In genomic region chr11:113622028-113622427, GRCm38 (mm10) we compare ENCODE assay signal across 31 mouse cellular contexts. TPM values are rescaled to one million over a fixed set of nuclear protein-coding genes. Genes with fewer than 3 reads are reported as not detected.
DNase-seq lines count a peak whose midpoint lies in the region; ATAC-seq and TF ChIP-seq lines count a peak whose summit lies in the region.
"Had no signal": no experiment of that assay in that cellular context is flagged by ENCODE, and none has a peak within 500 bp of the region (broad histone marks: within the 10 kb centered on the region; RNA-seq: fewer than 3 reads in every experiment).

No protein-coding gene starts in this region.

- 78% methylated on average over 4 of the region's 4 CpGs for WGBS in forebrain, embryonic 15.5 days
- 69% methylated on average over 4 of the region's 4 CpGs for WGBS in forebrain, postnatal 0 days
- WGBS in hindbrain, postnatal 0 days, result 61% methylated on average over 4 of the region's 4 CpGs
- WGBS in hindbrain, embryonic 10.5 days, result 88% methylated on average over 4 of the region's 4 CpGs
- WGBS in neural tube, embryonic 13.5 days, result 82% methylated on average over 4 of the region's 4 CpGs
- WGBS in neural tube, embryonic 15.5 days, result 87% methylated on average over 4 of the region's 4 CpGs

- no peak for TF ChIP-seq CTCF in forebrain, postnatal 0 days (IDR thresholded peaks at IDR 0.05; ENCODE audit: low read depth)
- TF ChIP-seq CTCF in hindbrain, postnatal 0 days (IDR thresholded peaks at IDR 0.05; ENCODE audit: low read depth), result no peak

- no peak for ATAC-seq in forebrain, embryonic 15.5 days (replicated peaks)
- no peak for ATAC-seq in forebrain, postnatal 0 days
- no peak for ATAC-seq in hindbrain, postnatal 0 days
- no peak for ATAC-seq in neural tube, embryonic 13.5 days (ENCODE audit: low read depth)
- ATAC-seq in neural tube, embryonic 15.5 days (ENCODE audit: low FRiP score), result no peak
- ATAC-seq: intestine, embryonic 15.5 days; Patski had no signal

- H3K9ac ChIP-seq in forebrain, embryonic 15.5 days (replicated peaks), result no peak overlapping the region
- no peak overlapping the region for H3K9ac ChIP-seq in forebrain, postnatal 0 days
- H3K9ac ChIP-seq in hindbrain, postnatal 0 days (replicated peaks; ENCODE audit: low read length), result no peak overlapping the region
- no peak overlapping the region for H3K9ac ChIP-seq in neural tube, embryonic 13.5 days
- no peak overlapping the region for H3K9ac ChIP-seq in neural tube, embryonic 15.5 days (replicated peaks)
- H3K9ac ChIP-seq: embryonic facial prominence, embryonic 13.5 days; hindbrain, embryonic 15.5 days; intestine, embryonic 15.5 days had no signal

- H3K9me3 ChIP-seq in forebrain, embryonic 15.5 days, result no peaks in the 10 kb centered on the region
- no peaks in the 10 kb centered on the region for H3K9me3 ChIP-seq in forebrain, postnatal 0 days (ENCODE audit: low read length)
- no peaks in the 10 kb centered on the region for H3K9me3 ChIP-seq in hindbrain, postnatal 0 days (ENCODE audit: low read length)
- no peaks in the 10 kb centered on the region for H3K9me3 ChIP-seq in hindbrain, embryonic 10.5 days
- H3K9me3 ChIP-seq in neural tube, embryonic 13.5 days, result no peaks in the 10 kb centered on the region
- H3K9me3 ChIP-seq in neural tube, embryonic 15.5 days (replicated peaks), result no peaks in the 10 kb centered on the region
- H3K9me3 ChIP-seq: embryonic facial prominence, embryonic 10.5 days; embryonic facial prominence, embryonic 13.5 days; hindbrain, embryonic 15.5 days; intestine, embryonic 15.5 days had no signal

- no peak overlapping the region for H3K27ac ChIP-seq in forebrain, embryonic 15.5 days (replicated peaks)
- no peak overlapping the region for H3K27ac ChIP-seq in forebrain, postnatal 0 days (ENCODE audit: low read depth, low read length)
- H3K27ac ChIP-seq in hindbrain, postnatal 0 days, result no peak overlapping the region
- H3K27ac ChIP-seq in hindbrain, embryonic 10.5 days, result no peak overlapping the region
- no peak overlapping the region for H3K27ac ChIP-seq in neural tube, embryonic 13.5 days (replicated peaks)
- H3K27ac ChIP-seq in neural tube, embryonic 15.5 days (replicated peaks), result no peak overlapping the region
- H3K27ac ChIP-seq: embryonic facial prominence, embryonic 10.5 days; embryonic facial prominence, embryonic 13.5 days; gastrocnemius, adult 2 months; hindbrain, embryonic 15.5 days; intestine, embryonic 15.5 days had no signal

- peaks cover 10% of the 10 kb centered on the region for H3K36me3 ChIP-seq in forebrain, embryonic 15.5 days
- 0 out of 2 replicates have a peak, but pooled peaks cover 6% of the 10 kb centered on the region for H3K36me3 ChIP-seq in forebrain, postnatal 0 days (ENCODE audit: insufficient read depth)
- no peaks in the 10 kb centered on the region; the same call in 1 of the 2 replicates for H3K36me3 ChIP-seq in hindbrain, postnatal 0 days (ENCODE audit: insufficient read depth, low read length)
- H3K36me3 ChIP-seq in hindbrain, embryonic 10.5 days, result peaks cover 21% of the 10 kb centered on the region
- peaks cover 16% of the 10 kb centered on the region for H3K36me3 ChIP-seq in neural tube, embryonic 13.5 days
- H3K36me3 ChIP-seq in neural tube, embryonic 15.5 days, result peaks cover 10% of the 10 kb centered on the region; the same call in 1 of the 2 replicates
- H3K36me3 ChIP-seq: embryonic facial prominence, embryonic 13.5 days; G1E; intestine, embryonic 15.5 days had no signal

- peak overlapping the region; percentile 98 for H3K4me2 ChIP-seq in forebrain, embryonic 15.5 days (replicated peaks)
- no peak overlapping the region for H3K4me2 ChIP-seq in forebrain, postnatal 0 days (ENCODE audit: low read depth)
- H3K4me2 ChIP-seq in hindbrain, postnatal 0 days (ENCODE audit: low read depth, low read length), result peak overlapping the region; percentile 74
- peak overlapping the region; percentile 11; the same call in 1 of the 2 replicates for H3K4me2 ChIP-seq in neural tube, embryonic 13.5 days
- H3K4me2 ChIP-seq in neural tube, embryonic 15.5 days, result no peak overlapping the region
- H3K4me2 ChIP-seq: embryonic facial prominence, embryonic 13.5 days; heart, embryonic 11.5 days; intestine, embryonic 15.5 days had no signal

- no peaks in the 10 kb centered on the region for H3K27me3 ChIP-seq in forebrain, embryonic 15.5 days
- no peaks in the 10 kb centered on the region; the same call in 1 of the 2 replicates for H3K27me3 ChIP-seq in forebrain, postnatal 0 days (ENCODE audit: insufficient read depth, low read length)
- H3K27me3 ChIP-seq in hindbrain, postnatal 0 days (ENCODE audit: insufficient read depth, low read length), result no peaks in the 10 kb centered on the region
- peaks cover 45% of the 10 kb centered on the region for H3K27me3 ChIP-seq in hindbrain, embryonic 10.5 days (ENCODE audit: insufficient read depth, poor library complexity, severe bottlenecking)
- H3K27me3 ChIP-seq in neural tube, embryonic 13.5 days, result peaks cover 25% of the 10 kb centered on the region
- H3K27me3 ChIP-seq in neural tube, embryonic 15.5 days (replicated peaks), result 0 out of 2 replicates have a peak, but pooled peaks cover 18% of the 10 kb centered on the region
- H3K27me3 ChIP-seq: CH12.LX; hindbrain, embryonic 15.5 days; Patski had no signal

- DNase-seq in cerebellum, postnatal 14 days, result peak; percentile 52 to 59
- DNase-seq in cerebellum, adult 18-20 months, result no peak
- DNase-seq in forebrain, postnatal 0 days, result no peak
- DNase-seq in hindbrain, postnatal 0 days (ENCODE audit: low spot score), result peak; percentile 40
- no peak for DNase-seq in hindbrain, embryonic 10.5 days (ENCODE audit: low spot score)
- DNase-seq: adrenal gland, postnatal 10 days; adrenal gland, postnatal 36 days; B cell, adult 2 months; cerebellum, adult 2 months; cerebellum, adult 9-11 months; embryo, embryonic 11 days; gastrocnemius, adult 2 months; gastrocnemius, postnatal 14 days; heart, adult 11 months; kidney, adult 11 months; kidney, adult 8-10 months had no signal

- peak overlapping the region; percentile 77; the same call in 1 of the 2 replicates for H3K4me3 ChIP-seq in forebrain, embryonic 15.5 days
- no peak overlapping the region for H3K4me3 ChIP-seq in forebrain, postnatal 0 days (ENCODE audit: low read depth, low read length)
- H3K4me3 ChIP-seq in hindbrain, postnatal 0 days (ENCODE audit: low read length), result no peak overlapping the region
- no peak overlapping the region for H3K4me3 ChIP-seq in hindbrain, embryonic 10.5 days
- no peak overlapping the region for H3K4me3 ChIP-seq in neural tube, embryonic 13.5 days
- H3K4me3 ChIP-seq in neural tube, embryonic 15.5 days (replicated peaks), result no peak overlapping the region
- H3K4me3 ChIP-seq: embryonic facial prominence, embryonic 10.5 days; embryonic facial prominence, embryonic 13.5 days; erythroblast, embryonic 14.5 days; gastrocnemius, adult 2 months; hindbrain, embryonic 15.5 days; intestine, embryonic 15.5 days had no signal

- H3K4me1 ChIP-seq in forebrain, embryonic 15.5 days, result peaks cover 43% of the 10 kb centered on the region
- H3K4me1 ChIP-seq in forebrain, postnatal 0 days (ENCODE audit: insufficient read depth), result peaks cover 5% of the 10 kb centered on the region; the same call in 1 of the 2 replicates
- H3K4me1 ChIP-seq in hindbrain, postnatal 0 days (ENCODE audit: insufficient read depth, low read length), result peaks cover 8% of the 10 kb centered on the region
- peaks cover 52% of the 10 kb centered on the region for H3K4me1 ChIP-seq in hindbrain, embryonic 10.5 days (replicated peaks)
- peaks cover 45% of the 10 kb centered on the region for H3K4me1 ChIP-seq in neural tube, embryonic 13.5 days (replicated peaks)
- H3K4me1 ChIP-seq in neural tube, embryonic 15.5 days, result peaks cover 38% of the 10 kb centered on the region

RNA-seq across cellular contexts. Expression of gene Sstr2, which starts 2.9 kb away (rescaled TPM):
- 85.6 and 102 TPM in 2 replicates for polyA plus RNA-seq in forebrain, embryonic 15.5 days (2015; fragmentation: Nextera tagmentation; extraction: Ambion mirVana)
- total RNA-seq in forebrain, postnatal 0 days (2014; rRNA removed), result 19.9 and 32.2 TPM in 2 replicates
- 23.1 and 27.1 TPM in 2 replicates for polyA plus RNA-seq in forebrain, postnatal 0 days (2015; fragmentation: Nextera tagmentation; extraction: Ambion mirVana)
- 58.9 and 94.0 TPM in 2 replicates for total RNA-seq in hindbrain, postnatal 0 days (2014; rRNA removed)
- polyA plus RNA-seq in hindbrain, postnatal 0 days (2015; fragmentation: Nextera tagmentation; extraction: Ambion mirVana), result 32.4 and 37.6 TPM in 2 replicates
- 18.7 and 30.4 TPM in 2 replicates for polyA plus RNA-seq in hindbrain, embryonic 10.5 days (2016; fragmentation: Nextera tagmentation; extraction: Ambion mirVana)
- 16.4 and 21.4 TPM in 2 replicates for polyA plus RNA-seq in neural tube, embryonic 13.5 days (2015; fragmentation: Nextera tagmentation; extraction: Ambion mirVana)
- polyA plus RNA-seq in neural tube, embryonic 15.5 days (2015; fragmentation: Nextera tagmentation; extraction: Ambion mirVana), result 11.6 and 14.0 TPM in 2 replicates
- total RNA-seq: CH12.LX; gastrocnemius, adult 2 months; gastrocnemius, postnatal 14 days; heart, adult 8-10 months; heart, postnatal 25 days had no signal
- polyA plus RNA-seq: erythroblast, embryonic 14.5 days; G1E; heart, postnatal 0 days had no signal

RNA-seq across cellular contexts. Expression of gene Cog1, which starts 26.9 kb away (rescaled TPM):
- 36.9 and 37.6 TPM in 2 replicates for polyA plus RNA-seq in forebrain, embryonic 15.5 days (2015; fragmentation: Nextera tagmentation; extraction: Ambion mirVana)
- total RNA-seq in forebrain, postnatal 0 days (2014; rRNA removed), result 37.2 and 48.8 TPM in 2 replicates
- polyA plus RNA-seq in forebrain, postnatal 0 days (2015; fragmentation: Nextera tagmentation; extraction: Ambion mirVana), result 25.3 and 28.6 TPM in 2 replicates
- total RNA-seq in hindbrain, postnatal 0 days (2014; rRNA removed), result 59.9 and 63.8 TPM in 2 replicates
- 30.6 and 31.3 TPM in 2 replicates for polyA plus RNA-seq in hindbrain, postnatal 0 days (2015; fragmentation: Nextera tagmentation; extraction: Ambion mirVana)
- polyA plus RNA-seq in hindbrain, embryonic 10.5 days (2016; fragmentation: Nextera tagmentation; extraction: Ambion mirVana), result 32.1 and 40.3 TPM in 2 replicates
- polyA plus RNA-seq in neural tube, embryonic 13.5 days (2015; fragmentation: Nextera tagmentation; extraction: Ambion mirVana), result 33.9 and 36.8 TPM in 2 replicates
- 31.1 and 35.1 TPM in 2 replicates for polyA plus RNA-seq in neural tube, embryonic 15.5 days (2015; fragmentation: Nextera tagmentation; extraction: Ambion mirVana)

RNA-seq across cellular contexts. Expression of gene Slc39a11, which starts 27.9 kb away (rescaled TPM):
- polyA plus RNA-seq in forebrain, embryonic 15.5 days (2015; fragmentation: Nextera tagmentation; extraction: Ambion mirVana), result 39.6 and 42.2 TPM in 2 replicates
- total RNA-seq in forebrain, postnatal 0 days (2014; rRNA removed), result 36.9 and 48.2 TPM in 2 replicates
- 33.1 and 39.1 TPM in 2 replicates for polyA plus RNA-seq in forebrain, postnatal 0 days (2015; fragmentation: Nextera tagmentation; extraction: Ambion mirVana)
- 63.3 and 67.9 TPM in 2 replicates for total RNA-seq in hindbrain, postnatal 0 days (2014; rRNA removed)
- 35.0 and 35.6 TPM in 2 replicates for polyA plus RNA-seq in hindbrain, postnatal 0 days (2015; fragmentation: Nextera tagmentation; extraction: Ambion mirVana)
- polyA plus RNA-seq in hindbrain, embryonic 10.5 days (2016; fragmentation: Nextera tagmentation; extraction: Ambion mirVana), result 21.5 and 25.3 TPM in 2 replicates
- 21.0 and 26.8 TPM in 2 replicates for polyA plus RNA-seq in neural tube, embryonic 13.5 days (2015; fragmentation: Nextera tagmentation; extraction: Ambion mirVana)
- 27.7 and 30.4 TPM in 2 replicates for polyA plus RNA-seq in neural tube, embryonic 15.5 days (2015; fragmentation: Nextera tagmentation; extraction: Ambion mirVana)

Comparison
In these comparisons a context has a peak if more than half of its experiments do, and no peak if none do; other contexts are left out.
1. DNase-seq: peak in cerebellum, postnatal 14 days (2 of 2) and hindbrain, postnatal 0 days (single experiment); none in cerebellum, adult 18-20 months (0 of 2), forebrain, postnatal 0 days (single experiment) and hindbrain, embryonic 10.5 days (single experiment).
2. H3K4me2 ChIP-seq: peak in forebrain, embryonic 15.5 days (single experiment), hindbrain, postnatal 0 days (single experiment) and neural tube, embryonic 13.5 days (single experiment); none in forebrain, postnatal 0 days (single experiment) and neural tube, embryonic 15.5 days (single experiment).